In the genomic region with DNA sequence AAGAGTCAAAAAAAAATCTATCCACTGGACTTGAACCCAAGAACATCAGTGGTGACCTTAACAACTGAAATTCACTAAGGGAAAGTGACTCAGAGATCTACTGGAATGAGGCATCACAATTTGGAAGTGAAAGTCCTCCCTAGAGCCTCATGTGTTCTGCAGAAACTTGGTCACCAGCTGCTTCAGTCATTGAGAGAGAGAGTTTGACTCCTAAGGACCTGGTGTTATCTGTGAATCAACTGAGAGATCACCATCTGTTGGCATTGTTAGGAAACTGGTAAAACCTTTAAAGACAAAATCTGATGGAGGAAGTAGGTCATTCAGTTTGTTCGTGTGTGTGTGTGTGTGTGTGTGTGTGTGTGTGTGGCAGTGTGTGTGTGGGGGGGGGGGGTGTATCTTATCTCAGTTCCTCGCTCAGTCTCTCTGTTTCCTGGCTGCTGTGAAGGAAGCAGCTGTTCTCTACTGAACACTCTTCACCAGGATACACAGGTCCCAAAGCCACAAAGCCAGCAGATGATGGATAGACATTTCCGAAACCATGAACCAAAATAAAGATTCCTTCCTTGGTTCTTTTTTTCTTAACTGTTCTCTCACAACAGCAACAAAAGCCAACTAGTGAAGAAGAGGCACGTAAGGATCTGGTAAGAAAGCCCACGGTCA, we compare ENCODE assay signal across 24 mouse cellular contexts.
DNase-seq lines count a peak whose midpoint lies in the region; ATAC-seq and TF ChIP-seq lines count a peak whose summit lies in the region.
"Had no signal": no experiment of that assay in that cellular context is flagged by ENCODE, and none has a peak within 500 bp of the region (broad histone marks: within the 10 kb centered on the region; RNA-seq: fewer than 3 reads in every experiment).

No protein-coding gene starts in this region.

- TF ChIP-seq EP300 in MEL (IDR thresholded peaks at IDR 0.05; ENCODE audit: low read depth in 1 of 2, low read length in 2 of 2), result no peak

- TF ChIP-seq RAD21 in MEL (IDR thresholded peaks at IDR 0.05; ENCODE audit: low read depth, low read length), result no peak

- no peak overlapping the region for H3K4me3 ChIP-seq in heart, embryonic 10.5 days
- no peak overlapping the region for H3K4me3 ChIP-seq in MEL (ENCODE audit: control insufficient read depth in 1 of 2, insufficient read depth in 1 of 2, low read depth in 2 of 2, low read length in 2 of 2)
- no peak overlapping the region for H3K4me3 ChIP-seq in forebrain, postnatal 0 days (ENCODE audit: low read depth, low read length)
- H3K4me3 ChIP-seq: embryonic facial prominence, embryonic 12.5 days; embryonic facial prominence, embryonic 15.5 days; heart, adult 2 months; heart, embryonic 12.5 days; heart, embryonic 15.5 days had no signal

- H3K4me2 ChIP-seq in forebrain, postnatal 0 days (ENCODE audit: low read depth), result no peak overlapping the region
- H3K4me2 ChIP-seq: embryonic facial prominence, embryonic 12.5 days; embryonic facial prominence, embryonic 15.5 days; heart, embryonic 12.5 days; heart, embryonic 15.5 days; hindbrain, embryonic 14.5 days had no signal

- H3K27ac ChIP-seq in heart, embryonic 10.5 days, result 0 out of 2 replicates have a peak overlapping the region, but pooled peaks have one; percentile 36
- no peak overlapping the region for H3K27ac ChIP-seq in MEL (ENCODE audit: control insufficient read depth, low read depth, low read length)
- no peak overlapping the region for H3K27ac ChIP-seq in forebrain, postnatal 0 days (ENCODE audit: low read depth, low read length)
- H3K27ac ChIP-seq: embryonic facial prominence, embryonic 12.5 days; embryonic facial prominence, embryonic 15.5 days; heart, adult 2 months; heart, embryonic 15.5 days; hindbrain, embryonic 14.5 days; hindbrain, postnatal 0 days had no signal

- H3K9me3 ChIP-seq in heart, embryonic 10.5 days, result no peaks in the 10 kb centered on the region
- H3K9me3 ChIP-seq in MEL (replicated peaks; ENCODE audit: insufficient read depth, low read length), result no peaks in the 10 kb centered on the region
- no peaks in the 10 kb centered on the region for H3K9me3 ChIP-seq in forebrain, postnatal 0 days (ENCODE audit: low read length)
- H3K9me3 ChIP-seq: embryonic facial prominence, embryonic 12.5 days; embryonic facial prominence, embryonic 15.5 days; heart, embryonic 12.5 days; heart, embryonic 15.5 days had no signal

- peaks cover 21% of the 10 kb centered on the region; the same call in 1 of the 2 replicates for H3K4me1 ChIP-seq in heart, embryonic 10.5 days
- peaks cover 0 to 3% of the 10 kb centered on the region in 2 experiments; a peak in 1 of 4 replicates for H3K4me1 ChIP-seq in MEL (ENCODE audit: control insufficient read depth in 1 of 2, insufficient read depth in 2 of 2, low read length in 2 of 2)
- H3K4me1 ChIP-seq in forebrain, postnatal 0 days (ENCODE audit: insufficient read depth), result no peaks in the 10 kb centered on the region
- H3K4me1 ChIP-seq: embryonic facial prominence, embryonic 12.5 days; embryonic facial prominence, embryonic 15.5 days had no signal

- no peak for DNase-seq in heart, embryonic 10.5 days (ENCODE audit: low spot score)
- DNase-seq in heart, adult 8-10 months (ENCODE audit: low spot score), result no peak
- DNase-seq in MEL (ENCODE audit: low read depth, low spot score), result no peak
- DNase-seq in urinary bladder, postnatal 10 days (ENCODE audit: low spot score), result no peak
- DNase-seq in urinary bladder, postnatal 4 days (ENCODE audit: low spot score in 2 of 2), result no peak
- DNase-seq in forebrain, postnatal 0 days, result no peak
- DNase-seq: adrenal gland, postnatal 10 days; adrenal gland, postnatal 36 days; cerebellum, adult 18-20 months; cerebellum, adult 9-10 months; cerebellum, postnatal 14 days; gastrocnemius, postnatal 25 days; heart, adult 2 months; heart, postnatal 10 days; heart, postnatal 36 days had no signal

- no peaks in the 10 kb centered on the region for H3K36me3 ChIP-seq in heart, embryonic 10.5 days
- peaks cover 0 to 5% of the 10 kb centered on the region in 2 experiments; a peak in 2 of 4 replicates for H3K36me3 ChIP-seq in MEL (ENCODE audit: control insufficient read depth in 1 of 2, insufficient read depth in 2 of 2, low read length in 2 of 2)
- H3K36me3 ChIP-seq in forebrain, postnatal 0 days (ENCODE audit: insufficient read depth), result no peaks in the 10 kb centered on the region
- H3K36me3 ChIP-seq: embryonic facial prominence, embryonic 12.5 days; embryonic facial prominence, embryonic 15.5 days; heart, embryonic 12.5 days; heart, embryonic 15.5 days had no signal

- H3K27me3 ChIP-seq in heart, embryonic 10.5 days (ENCODE audit: insufficient read depth, poor library complexity, severe bottlenecking), result no peaks in the 10 kb centered on the region
- H3K27me3 ChIP-seq in MEL (ENCODE audit: control insufficient read depth in 1 of 2, insufficient read depth in 2 of 2, low read length in 2 of 2), result no peaks in the 10 kb centered on the region
- no peaks in the 10 kb centered on the region for H3K27me3 ChIP-seq in forebrain, postnatal 0 days (ENCODE audit: insufficient read depth, low read length)
- H3K27me3 ChIP-seq: embryonic facial prominence, embryonic 12.5 days; embryonic facial prominence, embryonic 15.5 days; heart, embryonic 12.5 days; heart, embryonic 15.5 days; Patski had no signal

- 71% methylated on average over 5 of the region's 5 CpGs for WGBS in heart, embryonic 10.5 days
- WGBS in forebrain, postnatal 0 days, result 91% methylated on average over 5 of the region's 5 CpGs

- H3K79me2 ChIP-seq in MEL (ENCODE audit: control insufficient read depth, insufficient read depth, low read length, poor library complexity), result no peaks in the 10 kb centered on the region

- TF ChIP-seq CTCF in MEL (IDR thresholded peaks at IDR 0.05 in 2 of 3, conservative IDR thresholded peaks at IDR 0.05 in 1 of 3; ENCODE audit: control insufficient read depth in 1 of 3, insufficient read depth in 1 of 3, low read depth in 2 of 3, low read length in 3 of 3, poor library complexity in 1 of 3, severe bottlenecking in 1 of 3), result no peak
- TF ChIP-seq CTCF in forebrain, postnatal 0 days (IDR thresholded peaks at IDR 0.05; ENCODE audit: low read depth), result no peak

- TF ChIP-seq POLR2A in MEL (IDR thresholded peaks at IDR 0.05; ENCODE audit: control insufficient read depth in 1 of 2, insufficient read depth in 1 of 2, low read depth in 1 of 2, low read length in 2 of 2, poor library complexity in 1 of 2), result no peak

- peak; percentile 65 to 75 for ATAC-seq in hematopoietic stem cell, adult 5-6 weeks (replicated peaks in 1 of 2; ENCODE audit: insufficient read depth in 1 of 2, low FRiP score in 2 of 2, low TSS enrichment in 1 of 2, low read depth in 1 of 2, poor library complexity in 2 of 2, severe bottlenecking in 2 of 2)
- ATAC-seq in forebrain, postnatal 0 days, result no peak
- ATAC-seq: forebrain, embryonic 14.5 days; hindbrain, postnatal 0 days; Patski had no signal

- no peak overlapping the region for H3K9ac ChIP-seq in MEL (ENCODE audit: control insufficient read depth, low read depth, low read length, poor library complexity, severe bottlenecking)
- H3K9ac ChIP-seq in forebrain, postnatal 0 days, result no peak overlapping the region
- H3K9ac ChIP-seq: embryonic facial prominence, embryonic 12.5 days; embryonic facial prominence, embryonic 15.5 days; heart, embryonic 12.5 days; heart, embryonic 15.5 days; hindbrain, embryonic 14.5 days had no signal

TF ChIP-seq in MEL, 35 proteins besides CTCF, POLR2A, EP300 and RAD21:
- TF ChIP-seq USF2 (IDR thresholded peaks at IDR 0.05; ENCODE audit: borderline replicate concordance in 1 of 2, insufficient read depth in 1 of 2, low read depth in 1 of 2, low read length in 2 of 2) (no peak), ETS1 (IDR thresholded peaks at IDR 0.05; ENCODE audit: low read depth, low read length) (0 out of 2 replicates have a peak, but pooled peaks have one; percentile 19)
